Mouse (Mus musculus): ENCODE data around the gene Strip1.
"Not testable (repeated sequence)": the region's sequence is repeated elsewhere in the genome, so short reads cannot be mapped to it uniquely, and the experiment has no call there.

DNA sequence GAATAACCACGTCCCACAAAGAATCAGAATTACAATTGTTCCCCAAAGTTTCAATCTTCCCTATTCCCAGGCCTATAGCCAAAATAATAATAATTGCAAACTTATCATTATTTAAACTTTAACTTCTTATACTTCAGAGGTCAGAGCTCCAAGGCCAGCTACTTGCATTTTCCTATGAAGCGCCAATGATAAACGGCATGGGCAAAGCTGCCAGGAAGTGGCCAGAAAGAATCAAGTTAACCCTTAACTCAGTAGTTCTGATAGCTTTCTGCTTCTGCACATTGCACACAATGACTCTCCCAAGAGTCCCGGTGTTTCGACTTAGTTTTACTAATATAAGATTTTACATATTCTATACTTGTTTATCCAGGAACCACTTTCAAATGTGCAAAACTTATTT, 18.8 kb upstream of the Strip1 start:
- not testable (repeated sequence) for TF ChIP-seq ZC3H11A (IDR thresholded peaks at IDR 0.05; ENCODE audit: borderline replicate concordance, low read depth, low read length); HCFC1 (IDR thresholded peaks at IDR 0.05; ENCODE audit: borderline replicate concordance, insufficient read depth, low read length)
